In the genomic region with DNA sequence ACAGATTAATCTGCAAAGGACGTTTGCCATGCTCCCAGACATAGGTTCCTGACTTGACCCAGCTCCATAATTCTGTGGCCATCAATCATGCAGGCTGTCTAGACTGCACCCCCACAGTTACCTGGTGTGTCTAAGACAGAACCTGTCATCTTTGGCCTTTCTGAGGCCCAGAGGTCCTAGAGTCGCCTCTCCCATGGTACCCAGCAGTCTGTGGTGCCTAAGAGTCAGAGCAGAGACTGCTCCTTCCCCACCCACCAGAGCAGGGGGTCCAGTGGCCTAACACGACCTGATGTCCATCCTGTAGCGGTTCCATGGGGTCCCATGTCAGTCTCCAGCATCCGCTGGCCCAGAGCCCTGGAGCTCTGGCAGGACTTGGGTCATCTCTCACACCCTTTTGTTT, we compare ENCODE assay signal across 24 mouse cellular contexts. TPM values are rescaled to one million over a fixed set of nuclear protein-coding genes. Genes with fewer than 3 reads are reported as not detected.
DNase-seq lines count a peak whose midpoint lies in the region; ATAC-seq and TF ChIP-seq lines count a peak whose summit lies in the region.
"Had no signal": no experiment of that assay in that cellular context is flagged by ENCODE, and none has a peak within 500 bp of the region (broad histone marks: within the 10 kb centered on the region; RNA-seq: fewer than 3 reads in every experiment).

No protein-coding gene starts in this region.

- H3K4me1 ChIP-seq in kidney, embryonic 15.5 days, result no peaks in the 10 kb centered on the region
- H3K4me1 ChIP-seq in lung, embryonic 16.5 days (replicated peaks; ENCODE audit: control insufficient read depth, insufficient read depth, low read length), result no peaks in the 10 kb centered on the region
- no peaks in the 10 kb centered on the region for H3K4me1 ChIP-seq in limb, embryonic 11.5 days (ENCODE audit: control insufficient read depth, insufficient read depth, low read length)
- no peaks in the 10 kb centered on the region for H3K4me1 ChIP-seq in cerebellum, adult 2 months (ENCODE audit: control insufficient read depth, insufficient read depth, low read length)
- H3K4me1 ChIP-seq: heart, embryonic 15.5 days had no signal

- no peak for DNase-seq in kidney, adult 18-20 months
- no peak for DNase-seq in lung, postnatal 4 days
- peak; percentile 19 for DNase-seq in 3134 (ENCODE audit: extremely low read depth, insufficient read length, low spot score)
- peak; percentile 22 for DNase-seq in limb, embryonic 11.5 days (ENCODE audit: low spot score)
- no peak for DNase-seq in cerebellum, adult 2 months
- DNase-seq: B cell, adult 2 months; cerebellum, adult 11 months; cerebellum, postnatal 14 days; heart, postnatal 4 days; layer of hippocampus, adult 9-11 months; lung, postnatal 14 days had no signal

- TF ChIP-seq POLR2A in cerebellum, adult 2 months (IDR thresholded peaks at IDR 0.05; ENCODE audit: borderline replicate concordance, insufficient read depth, low read length), result no peak

- H3K9me3 ChIP-seq in kidney, embryonic 15.5 days (replicated peaks), result no peaks in the 10 kb centered on the region
- no peaks in the 10 kb centered on the region for H3K9me3 ChIP-seq in lung, embryonic 16.5 days (ENCODE audit: control insufficient read depth, low read length)
- H3K9me3 ChIP-seq in limb, embryonic 11.5 days (ENCODE audit: control insufficient read depth, low read length), result no peaks in the 10 kb centered on the region
- H3K9me3 ChIP-seq: G1E; heart, embryonic 15.5 days; megakaryocyte, embryonic 14.5 days had no signal

- peak; percentile 46; the same call in 1 of the 2 replicates for ATAC-seq in kidney, embryonic 15.5 days (replicated peaks; ENCODE audit: low FRiP score)
- 0 out of 2 replicates have a peak, but pooled peaks have one; percentile 34 for ATAC-seq in lung, embryonic 16.5 days (ENCODE audit: low read depth)
- 0 out of 2 replicates have a peak, but pooled peaks have one; percentile 26 for ATAC-seq in limb, embryonic 11.5 days (ENCODE audit: insufficient number of reproducible peaks, low FRiP score, low TSS enrichment, low read depth)
- ATAC-seq: forebrain, embryonic 14.5 days; Patski had no signal

- no peak overlapping the region for H3K9ac ChIP-seq in kidney, embryonic 15.5 days
- H3K9ac ChIP-seq in lung, embryonic 16.5 days (ENCODE audit: low read length), result no peak overlapping the region
- H3K9ac ChIP-seq in limb, embryonic 11.5 days (ENCODE audit: low read length), result no peak overlapping the region
- H3K9ac ChIP-seq: heart, embryonic 15.5 days; hindbrain, embryonic 14.5 days had no signal

- no peak for TF ChIP-seq CTCF in cerebellum, adult 2 months (IDR thresholded peaks at IDR 0.05; ENCODE audit: borderline replicate concordance, insufficient read depth, low read depth, low read length)

- H3K4me3 ChIP-seq in kidney, embryonic 15.5 days (replicated peaks), result no peak overlapping the region
- no peak overlapping the region for H3K4me3 ChIP-seq in lung, embryonic 16.5 days (ENCODE audit: low read length)
- H3K4me3 ChIP-seq in limb, embryonic 11.5 days (ENCODE audit: low read depth, low read length), result no peak overlapping the region
- no peak overlapping the region for H3K4me3 ChIP-seq in cerebellum, adult 2 months (replicated peaks; ENCODE audit: insufficient read depth, low read depth, low read length)
- H3K4me3 ChIP-seq: heart, embryonic 15.5 days; left cerebral cortex, adult 2 months; megakaryocyte, embryonic 14.5 days had no signal

- no peak overlapping the region for H3K27ac ChIP-seq in kidney, embryonic 15.5 days
- H3K27ac ChIP-seq in lung, embryonic 16.5 days (ENCODE audit: low read length), result no peak overlapping the region
- no peak overlapping the region for H3K27ac ChIP-seq in limb, embryonic 11.5 days (replicated peaks; ENCODE audit: low read depth, low read length)
- no peak overlapping the region for H3K27ac ChIP-seq in cerebellum, adult 2 months (ENCODE audit: insufficient read depth, low read length)
- H3K27ac ChIP-seq: heart, embryonic 15.5 days; hindbrain, embryonic 14.5 days; left cerebral cortex, adult 2 months had no signal

- WGBS in kidney, embryonic 15.5 days, result 80% methylated on average over 5 of the region's 5 CpGs
- WGBS in lung, embryonic 16.5 days, result 59% methylated on average over 5 of the region's 5 CpGs
- WGBS in limb, embryonic 11.5 days, result 71% methylated on average over 5 of the region's 5 CpGs
- WGBS in cerebellum, adult 2 months, result 66% methylated on average over 5 of the region's 5 CpGs

- no peak overlapping the region for H3K4me2 ChIP-seq in kidney, embryonic 15.5 days
- H3K4me2 ChIP-seq in lung, embryonic 16.5 days (ENCODE audit: low read depth, low read length), result no peak overlapping the region
- H3K4me2 ChIP-seq in limb, embryonic 11.5 days (ENCODE audit: low read depth, severe bottlenecking), result no peak overlapping the region
- H3K4me2 ChIP-seq: heart, embryonic 15.5 days; hindbrain, embryonic 14.5 days had no signal

- no peaks in the 10 kb centered on the region for H3K27me3 ChIP-seq in kidney, embryonic 15.5 days
- no peaks in the 10 kb centered on the region for H3K27me3 ChIP-seq in lung, embryonic 16.5 days (ENCODE audit: control insufficient read depth, insufficient read depth, low read depth, low read length)
- H3K27me3 ChIP-seq in limb, embryonic 11.5 days (ENCODE audit: control insufficient read depth, insufficient read depth, low read length), result no peaks in the 10 kb centered on the region
- no peaks in the 10 kb centered on the region for H3K27me3 ChIP-seq in cerebellum, adult 2 months (ENCODE audit: control insufficient read depth, insufficient read depth, low read length)
- H3K27me3 ChIP-seq: CH12.LX; heart, embryonic 15.5 days; megakaryocyte, embryonic 14.5 days; Patski had no signal

- peaks cover 30% of the 10 kb centered on the region for H3K36me3 ChIP-seq in kidney, embryonic 15.5 days
- peaks cover 4% of the 10 kb centered on the region; the same call in 1 of the 2 replicates for H3K36me3 ChIP-seq in lung, embryonic 16.5 days (ENCODE audit: control insufficient read depth, insufficient read depth, low read length)
- H3K36me3 ChIP-seq in limb, embryonic 11.5 days (ENCODE audit: control insufficient read depth, insufficient read depth, low read length), result no peaks in the 10 kb centered on the region; the same call in 1 of the 2 replicates
- H3K36me3 ChIP-seq: heart, embryonic 15.5 days had no signal

RNA-seq across cellular contexts. Expression of gene Cyp2c55, which starts 34.2 kb away (rescaled TPM):
- 0.08 TPM in 1 of 2 replicates, not detected in the other for polyA plus RNA-seq in kidney, embryonic 15.5 days (2015; fragmentation: Nextera tagmentation; extraction: Ambion mirVana)
- not detected in 2 replicates for polyA plus RNA-seq in lung, embryonic 16.5 days (2015; fragmentation: Nextera tagmentation; extraction: Ambion mirVana)
- polyA plus RNA-seq in limb, embryonic 11.5 days (2014; fragmentation: Nextera tagmentation; extraction: Ambion mirVana), result not detected in 2 replicates
- not detected in 2 replicates for polyA plus RNA-seq in cerebellum, adult 2 months (2012; rRNA removed)
- polyA plus RNA-seq: embryonic facial prominence, embryonic 14.5 days; forebrain, embryonic 14.5 days; gonadal fat pad, adult 2 months; heart, embryonic 15.5 days; hindbrain, embryonic 14.5 days; kidney, embryonic 14.5 days; Patski had no signal

RNA-seq across cellular contexts. Expression of gene Hells, which starts 41.9 kb away (rescaled TPM):
- polyA plus RNA-seq in kidney, embryonic 15.5 days (2015; fragmentation: Nextera tagmentation; extraction: Ambion mirVana), result 53.6 and 56.9 TPM in 2 replicates
- 45.2 and 47.9 TPM in 2 replicates for polyA plus RNA-seq in lung, embryonic 16.5 days (2015; fragmentation: Nextera tagmentation; extraction: Ambion mirVana)
- polyA plus RNA-seq in limb, embryonic 11.5 days (2014; fragmentation: Nextera tagmentation; extraction: Ambion mirVana), result 93.2 and 111 TPM in 2 replicates
- polyA plus RNA-seq in cerebellum, adult 2 months (2012; rRNA removed), result 1.9 and 2.9 TPM in 2 replicates

Comparison
In these comparisons a context has a peak if more than half of its experiments do, and no peak if none do; other contexts are left out.
1. DNase-seq: peak in 3134 (single experiment) and limb, embryonic 11.5 days (single experiment); none in kidney, adult 18-20 months (single experiment), lung, postnatal 4 days (0 of 2) and cerebellum, adult 2 months (0 of 2).
2. RNA of gene Hells, which starts 41.9 kb away (polyA plus RNA-seq): 93.2 to 111 TPM in limb, embryonic 11.5 days, 53.6 to 56.9 TPM in kidney, embryonic 15.5 days and 45.2 to 47.9 TPM in lung, embryonic 16.5 days; 1.9 to 2.9 TPM in cerebellum, adult 2 months; every median in the first group is over 10 times any median in the second.
3. Peak in every context shown above with its lines, with median percentiles within 50 percentile points of each other: ATAC-seq.